Mouse (Mus musculus): ENCODE results near the gene Taf5l. TPM values are rescaled to one million over a fixed set of nuclear protein-coding genes. Genes with fewer than 3 reads are reported as not detected.
"Not testable (repeated sequence)": the region's sequence is repeated elsewhere in the genome, so short reads cannot be mapped to it uniquely, and the experiment has no call there.

The Taf5l gene
- polyA plus RNA-seq, 1 experiment from 2014 or later = 46.2 TPM

GRCm38 (mm10) chr8:124020439-124021236, 559 bp downstream of the Taf5l start:
- under 1% methylated on average over 72 of the region's 87 CpGs for WGBS
- Histone ChIP-seq H3K4me2 (ENCODE audit: low read depth, severe bottlenecking) (peak overlapping the region; percentile 63), H3K36me3 (ENCODE audit: control insufficient read depth, insufficient read depth, low read length) (0 out of 2 replicates have a peak, but pooled peaks cover 1% of the 10 kb centered on the region), H3K27ac (replicated peaks; ENCODE audit: low read depth, low read length) (peak overlapping the region; percentile 80), H3K4me3 (ENCODE audit: low read depth, low read length) (peak overlapping the region; percentile 76), H3K9me3 (ENCODE audit: control insufficient read depth, low read length) (no peaks in the 10 kb centered on the region), H3K4me1 (ENCODE audit: control insufficient read depth, insufficient read depth, low read length) (peaks cover 2% of the 10 kb centered on the region; the same call in 1 of the 2 replicates), H3K9ac (ENCODE audit: low read length) (peak overlapping the region; percentile 80), H3K27me3 (ENCODE audit: control insufficient read depth, insufficient read depth, low read length) (no peaks in the 10 kb centered on the region)
- peak; percentile 77 for DNase-seq (ENCODE audit: low spot score)
- ATAC-seq (ENCODE audit: insufficient number of reproducible peaks, low FRiP score, low TSS enrichment, low read depth) = peak; percentile 81

DNA sequence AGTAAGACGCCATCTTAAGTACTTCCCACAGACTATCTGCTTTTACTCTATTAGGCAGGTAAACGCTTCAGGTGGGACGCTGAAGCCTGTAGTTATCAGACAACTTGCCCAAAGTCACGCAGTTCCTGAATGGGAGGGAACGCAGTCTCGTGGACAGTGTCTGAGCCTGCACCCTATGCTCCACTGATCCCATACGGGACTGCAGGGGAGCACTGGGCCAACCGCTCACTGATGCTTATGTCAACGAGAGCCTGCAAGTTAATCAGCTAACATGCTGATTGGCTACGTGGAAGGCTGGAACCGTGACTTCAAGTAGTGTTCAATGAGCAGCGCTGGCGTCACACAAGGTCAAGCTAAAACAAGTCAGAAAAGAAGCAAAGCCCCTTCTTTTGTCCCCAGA, 1.4 kb downstream of the Taf5l start:
- no peaks in the 10 kb centered on the region for H3K9me3 ChIP-seq (ENCODE audit: control insufficient read depth, low read length)
- ATAC-seq (ENCODE audit: insufficient number of reproducible peaks, low FRiP score, low TSS enrichment, low read depth) (no peak), DNase-seq (ENCODE audit: low spot score) (peak; percentile 26)
- H3K4me2 ChIP-seq (ENCODE audit: low read depth, severe bottlenecking) = peak overlapping the region; percentile 63
- no peak overlapping the region for H3K9ac ChIP-seq (ENCODE audit: low read length)
- H3K4me1 ChIP-seq (ENCODE audit: control insufficient read depth, insufficient read depth, low read length) = peaks cover 2% of the 10 kb centered on the region; the same call in 1 of the 2 replicates
- H3K36me3 ChIP-seq (ENCODE audit: control insufficient read depth, insufficient read depth, low read length) = no peaks in the 10 kb centered on the region
- H3K27me3 ChIP-seq (ENCODE audit: control insufficient read depth, insufficient read depth, low read length) = no peaks in the 10 kb centered on the region
- WGBS = 41% methylated on average over 13 of the region's 13 CpGs
- H3K27ac ChIP-seq (replicated peaks; ENCODE audit: low read depth, low read length) = no peak overlapping the region
- no peak overlapping the region for H3K4me3 ChIP-seq (ENCODE audit: low read depth, low read length)

- H3K4me2 ChIP-seq (ENCODE audit: low read depth, severe bottlenecking) = no peak overlapping the region
- H3K27me3 ChIP-seq (ENCODE audit: control insufficient read depth, insufficient read depth, low read length) = no peaks in the 10 kb centered on the region
- no peak overlapping the region for H3K4me3 ChIP-seq (ENCODE audit: low read depth, low read length)
- H3K9me3 ChIP-seq (ENCODE audit: control insufficient read depth, low read length) = no peaks in the 10 kb centered on the region
- 91% methylated on average over 3 of the region's 3 CpGs for WGBS
- ATAC-seq (ENCODE audit: insufficient number of reproducible peaks, low FRiP score, low TSS enrichment, low read depth) (no peak), DNase-seq (ENCODE audit: low spot score) (no peak)
- H3K36me3 ChIP-seq (ENCODE audit: control insufficient read depth, insufficient read depth, low read length) = no peaks in the 10 kb centered on the region
- H3K9ac ChIP-seq (ENCODE audit: low read length) = no peak overlapping the region
- H3K27ac ChIP-seq (replicated peaks; ENCODE audit: low read depth, low read length) = no peak overlapping the region
- no peaks in the 10 kb centered on the region; the same call in 1 of the 2 replicates for H3K4me1 ChIP-seq (ENCODE audit: control insufficient read depth, insufficient read depth, low read length)
Observed at GRCm38 (mm10) chr8:124014751-124015150, 6.4 kb downstream of the Taf5l start.

GRCm38 (mm10) chr8:124014299-124014698, 6.9 kb downstream of the Taf5l start:
- not testable (repeated sequence) for H3K4me1 ChIP-seq (ENCODE audit: control insufficient read depth, insufficient read depth, low read length); H3K9me3 ChIP-seq (ENCODE audit: control insufficient read depth, low read length); H3K27ac ChIP-seq (replicated peaks; ENCODE audit: low read depth, low read length); H3K36me3 ChIP-seq (ENCODE audit: control insufficient read depth, insufficient read depth, low read length); DNase-seq (ENCODE audit: low spot score); H3K4me3 ChIP-seq (ENCODE audit: low read depth, low read length); H3K9ac ChIP-seq (ENCODE audit: low read length); H3K4me2 ChIP-seq (ENCODE audit: low read depth, severe bottlenecking); H3K27me3 ChIP-seq (ENCODE audit: control insufficient read depth, insufficient read depth, low read length); ATAC-seq (ENCODE audit: insufficient number of reproducible peaks, low FRiP score, low TSS enrichment, low read depth)
- 91% methylated on average over 7 of the region's 7 CpGs for WGBS

DNA sequence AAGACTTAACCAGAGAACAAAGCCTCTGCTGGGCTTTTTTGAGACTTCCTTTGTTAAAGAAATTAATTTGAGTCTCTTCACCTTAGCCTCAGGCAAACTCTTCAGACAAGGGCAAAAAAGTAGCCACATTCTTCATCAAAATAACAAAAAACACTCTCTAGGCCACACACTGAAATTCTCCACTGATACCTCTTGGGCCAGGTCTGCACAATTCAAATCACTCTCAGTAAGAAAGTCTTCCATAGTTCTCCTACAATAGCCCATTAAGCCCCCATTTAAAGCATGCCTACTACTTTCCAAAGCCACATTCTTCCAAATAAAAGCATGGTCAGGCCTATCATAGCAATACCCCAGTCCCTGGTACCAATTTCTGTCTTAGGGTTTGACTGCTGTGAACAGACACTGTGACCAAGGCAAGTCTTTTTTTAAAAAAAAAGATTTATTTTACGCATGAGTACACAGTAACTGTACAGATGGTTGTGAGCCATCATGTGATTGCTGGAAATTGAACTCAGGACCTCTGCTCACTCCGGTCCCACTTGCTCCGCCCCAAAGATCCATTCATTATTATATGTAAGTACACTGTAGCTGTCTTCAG, 9.1 kb downstream of the Taf5l start:
- ATAC-seq (ENCODE audit: insufficient number of reproducible peaks, low FRiP score, low TSS enrichment, low read depth) (no peak), DNase-seq (ENCODE audit: low spot score) (no peak)
- Histone ChIP-seq H3K4me3 (ENCODE audit: low read depth, low read length) (no peak overlapping the region), H3K27ac (replicated peaks; ENCODE audit: low read depth, low read length) (no peak overlapping the region), H3K27me3 (ENCODE audit: control insufficient read depth, insufficient read depth, low read length) (no peaks in the 10 kb centered on the region), H3K9ac (ENCODE audit: low read length) (no peak overlapping the region), H3K36me3 (ENCODE audit: control insufficient read depth, insufficient read depth, low read length) (peaks cover 6% of the 10 kb centered on the region; the same call in 1 of the 2 replicates), H3K4me1 (ENCODE audit: control insufficient read depth, insufficient read depth, low read length) (no peaks in the 10 kb centered on the region), H3K4me2 (ENCODE audit: low read depth, severe bottlenecking) (no peak overlapping the region), H3K9me3 (ENCODE audit: control insufficient read depth, low read length) (no peaks in the 10 kb centered on the region)
- WGBS = 97% methylated on average over 3 of the region's 3 CpGs

- Histone ChIP-seq H3K36me3 (ENCODE audit: control insufficient read depth, insufficient read depth, low read length) (peaks cover 6% of the 10 kb centered on the region; the same call in 1 of the 2 replicates), H3K27me3 (ENCODE audit: control insufficient read depth, insufficient read depth, low read length) (no peaks in the 10 kb centered on the region), H3K4me2 (ENCODE audit: low read depth, severe bottlenecking) (no peak overlapping the region), H3K9me3 (ENCODE audit: control insufficient read depth, low read length) (no peaks in the 10 kb centered on the region), H3K4me3 (ENCODE audit: low read depth, low read length) (no peak overlapping the region), H3K9ac (ENCODE audit: low read length) (no peak overlapping the region), H3K27ac (replicated peaks; ENCODE audit: low read depth, low read length) (no peak overlapping the region), H3K4me1 (ENCODE audit: control insufficient read depth, insufficient read depth, low read length) (no peaks in the 10 kb centered on the region)
- ATAC-seq (ENCODE audit: insufficient number of reproducible peaks, low FRiP score, low TSS enrichment, low read depth) = no peak
- no peak for DNase-seq (ENCODE audit: low spot score)
- WGBS = 85% methylated on average over 3 of the region's 3 CpGs
Observed at GRCm38 (mm10) chr8:124011580-124011979, 9.6 kb downstream of the Taf5l start.

- H3K36me3 ChIP-seq (ENCODE audit: control insufficient read depth, insufficient read depth, low read length) = peaks cover 12% of the 10 kb centered on the region; the same call in 1 of the 2 replicates
- H3K9ac ChIP-seq (ENCODE audit: low read length) = no peak overlapping the region
- H3K9me3 ChIP-seq (ENCODE audit: control insufficient read depth, low read length) = no peaks in the 10 kb centered on the region
- no peaks in the 10 kb centered on the region for H3K4me1 ChIP-seq (ENCODE audit: control insufficient read depth, insufficient read depth, low read length)
- H3K4me3 ChIP-seq (ENCODE audit: low read depth, low read length) = no peak overlapping the region
- 61% methylated on average over 6 of the region's 6 CpGs for WGBS
- H3K27ac ChIP-seq (replicated peaks; ENCODE audit: low read depth, low read length) = no peak overlapping the region
- H3K27me3 ChIP-seq (ENCODE audit: control insufficient read depth, insufficient read depth, low read length) = no peaks in the 10 kb centered on the region
- DNase-seq (ENCODE audit: low spot score) (no peak), ATAC-seq (ENCODE audit: insufficient number of reproducible peaks, low FRiP score, low TSS enrichment, low read depth) (no peak)
- no peak overlapping the region for H3K4me2 ChIP-seq (ENCODE audit: low read depth, severe bottlenecking)
Observed at GRCm38 (mm10) chr8:124007829-124008228, 13.4 kb downstream of the Taf5l start.

GRCm38 (mm10) chr8:124002546-124003108, 18.6 kb downstream of the Taf5l start:
- Histone ChIP-seq H3K4me3 (ENCODE audit: low read depth, low read length) (no peak overlapping the region), H3K4me2 (ENCODE audit: low read depth, severe bottlenecking) (no peak overlapping the region), H3K9ac (ENCODE audit: low read length) (no peak overlapping the region), H3K27ac (replicated peaks; ENCODE audit: low read depth, low read length) (no peak overlapping the region), H3K9me3 (ENCODE audit: control insufficient read depth, low read length) (no peaks in the 10 kb centered on the region), H3K4me1 (ENCODE audit: control insufficient read depth, insufficient read depth, low read length) (no peaks in the 10 kb centered on the region), H3K36me3 (ENCODE audit: control insufficient read depth, insufficient read depth, low read length) (peaks cover 14% of the 10 kb centered on the region), H3K27me3 (ENCODE audit: control insufficient read depth, insufficient read depth, low read length) (no peaks in the 10 kb centered on the region)
- no peak for ATAC-seq (ENCODE audit: insufficient number of reproducible peaks, low FRiP score, low TSS enrichment, low read depth)
- no peak for DNase-seq (ENCODE audit: low spot score)
- 96% methylated on average over 10 of the region's 10 CpGs for WGBS

Data from limb, embryonic 11.5 days (tissue).